Mouse (Mus musculus) retina, adult 2 months (tissue): ENCODE results near the gene Tas2r134.

Source experiments
- DNase-seq: peaks from one replicate; pipeline ENCODE4 v3.0.0-alpha.2; 2012; ENCODE audit warnings: low read depth, low spot score

The Tas2r134 gene

DNA sequence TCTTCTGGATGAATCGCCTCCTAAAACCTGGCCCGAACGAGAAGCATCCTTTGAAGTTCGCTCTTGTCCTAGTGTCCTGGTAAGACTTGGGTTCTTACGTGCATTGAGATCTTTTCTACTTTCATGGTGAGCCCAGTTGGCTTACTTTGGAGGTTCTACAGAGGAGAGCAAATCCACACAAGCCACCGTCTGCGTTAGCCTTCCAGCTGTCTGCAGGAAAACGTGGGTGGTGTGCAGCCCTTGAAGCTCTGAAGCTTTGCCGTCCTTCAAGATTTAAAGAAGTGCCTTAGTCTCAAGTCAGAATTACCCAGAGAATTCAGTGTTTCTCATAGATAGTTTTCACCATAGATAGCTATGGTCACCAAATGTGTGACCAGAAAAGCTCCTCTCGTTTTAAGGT lies 24.8 kb downstream of the Tas2r134 start:
- no peak for DNase-seq

DNA sequence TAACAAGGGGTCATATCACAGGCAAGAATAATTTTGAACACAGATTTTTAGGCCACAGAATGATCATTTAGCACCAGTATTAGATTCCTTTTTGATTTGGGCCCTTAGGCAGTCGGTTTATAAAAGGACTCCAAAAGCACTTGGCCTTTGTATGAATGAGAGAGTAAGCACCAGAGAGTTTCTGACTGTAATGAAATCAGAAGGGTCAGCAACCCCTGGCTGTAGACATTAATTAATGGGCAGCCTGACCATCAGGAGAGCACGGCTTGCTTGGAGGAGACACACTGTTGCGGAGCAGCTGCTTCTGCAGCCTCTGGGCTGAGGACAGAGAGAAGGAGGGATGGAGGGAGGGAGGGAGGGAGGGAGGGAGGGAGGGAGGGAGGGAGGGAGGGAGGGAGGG lies 30.4 kb downstream of the Tas2r134 start:
- DNase-seq: no peak

DNA sequence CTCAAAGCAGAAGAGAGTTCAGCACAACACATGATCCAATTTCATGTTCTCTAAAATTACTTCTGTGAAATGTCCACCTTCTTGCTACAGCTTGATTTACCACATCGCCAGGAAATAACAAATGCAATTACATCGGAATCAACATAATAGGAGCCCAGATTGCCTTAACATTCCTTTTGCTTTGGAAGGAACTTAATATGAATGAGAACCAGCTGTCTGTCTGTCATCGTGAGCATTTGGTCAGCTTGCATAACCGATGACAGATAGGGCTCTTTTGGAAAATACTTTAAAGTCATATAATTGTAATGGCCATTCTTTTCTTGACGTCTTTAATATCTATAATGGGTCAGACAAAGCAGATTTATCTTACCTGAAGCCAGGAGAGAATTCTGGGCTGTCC lies 31.0 kb downstream of the Tas2r134 start:
- no peak for DNase-seq

DNA sequence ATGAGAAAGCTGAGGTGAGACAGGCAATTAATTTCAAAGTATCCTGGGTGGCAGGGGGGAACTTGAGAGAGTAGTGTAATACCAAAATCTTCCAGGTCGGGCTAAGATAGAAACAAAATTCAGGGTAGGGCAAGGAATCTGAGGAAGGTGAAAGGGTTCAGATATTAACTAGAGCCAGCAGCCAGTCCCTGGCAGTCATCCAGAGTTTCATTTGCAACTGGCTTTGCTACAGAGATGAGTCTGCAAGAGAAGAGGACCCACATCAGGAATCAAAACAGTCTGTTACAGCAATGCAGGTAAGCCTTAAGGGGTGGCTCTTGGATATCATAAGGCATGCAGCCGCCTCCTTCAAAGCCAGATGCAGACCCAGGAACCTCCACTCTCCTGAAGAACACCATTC lies 47.0 kb downstream of the Tas2r134 start:
- no peak for DNase-seq
